Mouse (Mus musculus) cerebellum, adult (tissue): Measurements from ENCODE around the gene Trpc3.
"Not testable (repeated sequence)": the region's sequence is repeated elsewhere in the genome, so short reads cannot be mapped to it uniquely, and the experiment has no call there.

Experiments
- ATAC-seq: cut with Nextera tagmentation; 2 replicates; pipeline ENCODE4 v1.9.2; 2017; ENCODE audit warnings: mild to moderate bottlenecking, moderate library complexity, mixed read lengths; ENCODE audit not compliant: insufficient number of reproducible peaks, low FRiP score, low TSS enrichment

Trpc3 gene

GRCm38 (mm10) chr3:36605894-36606783, 83.8 kb downstream of the Trpc3 start:
- no peak for ATAC-seq

GRCm38 (mm10) chr3:36599773-36600172, 90.2 kb downstream of the Trpc3 start:
- ATAC-seq, result not testable (repeated sequence)

GRCm38 (mm10) chr3:36598811-36599210, 91.2 kb downstream of the Trpc3 start:
- ATAC-seq, result no peak

GRCm38 (mm10) chr3:36571827-36572378, 118.1 kb downstream of the Trpc3 start, which contains the start of gene Ccna2:
Gene Ccna2 (minus strand): TSS chr3:36572150.
- peak; percentile 99 for ATAC-seq

GRCm38 (mm10) chr3:36571361-36571826, 118.6 kb downstream of the Trpc3 start:
- peak; percentile 17 for ATAC-seq
